Mouse (Mus musculus) forebrain, embryonic 16.5 days (tissue): Measurements from ENCODE around the gene Prickle2. TPM values are rescaled to one million over a fixed set of nuclear protein-coding genes. Genes with fewer than 3 reads are reported as not detected.

ENCODE experiments used
- ATAC-seq: fragments of 200-750 bp; cut with Nextera tagmentation; 2 replicates; pipeline ENCODE4 v1.8.0; 2017; ENCODE audit warnings: mild to moderate bottlenecking, moderate library complexity
- H3K27ac ChIP-seq: fragments of 300-500 bp; sonication (generic); 2 replicates; pipeline ENCODE4 v1.5.1; 2014; ENCODE audit warnings: low read length, control low read depth
- H3K27me3 ChIP-seq: fragments of 300-500 bp; sonication (generic); replicated peaks from 2 replicates; pipeline ENCODE4 v1.6.1; 2014; ENCODE audit warnings: low read length; ENCODE audit not compliant: control insufficient read depth, insufficient read depth
- H3K36me3 ChIP-seq: fragments of 300-500 bp; sonication (generic); 2 replicates; pipeline ENCODE4 v1.6.1; 2014; ENCODE audit not compliant: control insufficient read depth, insufficient read depth
- H3K4me1 ChIP-seq: fragments of 300-500 bp; sonication (generic); replicated peaks from 2 replicates; pipeline ENCODE4 v1.6.1; 2014; ENCODE audit warnings: low read length; ENCODE audit not compliant: control insufficient read depth, insufficient read depth
- H3K4me2 ChIP-seq: fragments of 300-500 bp; sonication (generic); 2 replicates; pipeline ENCODE4 v1.6.1; 2014; ENCODE audit warnings: mild to moderate bottlenecking, low read length, control low read depth
- H3K4me3 ChIP-seq: fragments of 300-500 bp; sonication (generic); replicated peaks from 2 replicates; pipeline ENCODE4 v1.5.1; 2014; ENCODE audit warnings: mild to moderate bottlenecking, low read length, control low read depth
- H3K9ac ChIP-seq: fragments of 300-500 bp; sonication (generic); replicated peaks from 2 replicates; pipeline ENCODE4 v1.6.1; 2014; ENCODE audit warnings: low read depth, low read length, control low read depth
- H3K9me3 ChIP-seq: fragments of 300-500 bp; sonication (generic); 2 replicates; pipeline ENCODE4 v1.6.1; 2016; ENCODE audit warnings: low read length; ENCODE audit not compliant: control insufficient read depth
- WGBS: fragments of 180-500 bp; shearing (Covaris S2); extraction: QIAGEN DNeasy Blood & Tissue Kit; methylation state at CpG from one replicate; pipeline ENCODE4 v1.1.7; 2014; 5-methylcytosine and 5-hydroxymethylcytosine counted together
- polyA plus RNA-seq: library from polyadenylated mRNA; unstranded; fragments of >200 nt; fragmentation: Nextera tagmentation; extraction: Ambion mirVana; gene quantifications from 2 replicates; pipeline ENCODE4 v1.2.1, GENCODE M21; 2015

The Prickle2 gene
- polyA plus RNA-seq, 1 experiment from 2014 or later = 11.9 TPM

DNA sequence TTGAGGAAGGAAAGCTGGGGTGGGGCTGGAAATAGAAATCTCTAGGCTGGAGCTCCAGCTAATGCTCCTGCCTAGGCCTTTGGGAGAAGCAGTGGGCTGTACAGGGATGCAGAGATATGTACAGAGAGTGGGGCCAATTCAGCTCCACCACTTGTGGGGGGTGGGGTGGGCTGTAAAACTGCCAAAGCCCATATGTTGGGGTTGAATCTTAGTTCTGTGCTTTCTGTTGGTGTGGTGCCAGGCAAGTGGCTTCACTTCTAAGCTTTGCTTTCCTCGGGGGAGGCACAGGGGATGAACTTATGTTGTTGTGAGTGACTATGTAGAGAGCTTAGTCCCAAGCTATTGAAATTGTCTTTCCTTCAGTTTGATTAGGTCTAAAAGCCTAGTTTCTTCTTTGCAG lies 292.0 kb downstream of the Prickle2 start:
- Histone ChIP-seq H3K36me3 (no peaks in the 10 kb centered on the region), H3K4me2 (no peak overlapping the region), H3K4me1 (peaks cover 14% of the 10 kb centered on the region), H3K27me3 (no peaks in the 10 kb centered on the region), H3K27ac (peak overlapping the region; percentile 70), H3K9me3 (no peaks in the 10 kb centered on the region), H3K4me3 (no peak overlapping the region), H3K9ac (no peak overlapping the region)
- WGBS = 52% methylated on average over 1 of the region's 1 CpGs
- ATAC-seq = no peak

DNA sequence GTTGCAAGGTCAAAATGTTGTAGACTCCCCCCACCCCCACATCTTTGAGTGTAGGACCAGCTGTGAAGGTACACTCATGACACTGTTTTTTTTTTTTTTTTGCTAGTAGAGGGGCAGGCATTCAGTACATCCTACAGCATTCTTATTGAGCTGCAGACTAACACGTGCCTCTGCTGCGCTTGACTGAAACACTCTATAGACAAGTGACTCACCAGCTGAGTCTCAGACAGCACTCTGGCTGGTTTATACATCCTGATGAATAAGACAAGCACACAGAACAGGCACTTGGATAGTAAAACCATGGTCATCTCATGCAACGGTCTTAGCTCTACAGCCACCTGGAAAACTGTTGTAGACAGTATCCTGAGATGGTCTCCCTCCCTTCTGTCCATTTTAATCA lies 296.2 kb downstream of the Prickle2 start:
- ATAC-seq = no peak
- no peak overlapping the region for H3K27ac ChIP-seq
- H3K4me1 ChIP-seq = peaks cover 11% of the 10 kb centered on the region
- 81% methylated on average over 3 of the region's 3 CpGs for WGBS
- no peak overlapping the region for H3K4me2 ChIP-seq
- no peak overlapping the region for H3K9ac ChIP-seq
- H3K9me3 ChIP-seq = no peaks in the 10 kb centered on the region
- H3K4me3 ChIP-seq = no peak overlapping the region
- H3K36me3 ChIP-seq = no peaks in the 10 kb centered on the region
- H3K27me3 ChIP-seq = no peaks in the 10 kb centered on the region

DNA sequence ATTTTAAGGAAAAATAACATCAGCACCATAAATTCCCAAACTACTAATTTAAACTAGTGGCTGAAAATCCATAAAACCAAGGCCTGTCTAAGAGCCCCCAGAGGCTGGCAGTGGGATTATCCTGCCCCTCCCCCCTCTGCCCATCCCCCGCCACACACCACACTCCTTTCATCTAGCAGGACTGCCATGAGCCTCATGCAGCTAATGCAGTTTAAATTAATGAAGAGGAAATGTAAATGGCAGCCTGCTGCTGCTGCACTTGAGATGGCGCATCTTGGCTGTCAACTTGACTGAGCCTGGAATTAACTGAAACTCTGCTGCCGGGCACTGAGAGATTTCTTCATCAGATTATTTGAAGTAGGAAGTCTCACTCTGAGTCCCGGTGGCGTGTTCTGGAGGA lies 298.7 kb downstream of the Prickle2 start:
- H3K27ac ChIP-seq = no peak overlapping the region
- ATAC-seq = no peak
- WGBS = 41% methylated on average over 5 of the region's 5 CpGs
- no peak overlapping the region for H3K9ac ChIP-seq
- H3K4me3 ChIP-seq = no peak overlapping the region
- H3K4me1 ChIP-seq = no peaks in the 10 kb centered on the region
- no peaks in the 10 kb centered on the region for H3K27me3 ChIP-seq
- H3K9me3 ChIP-seq = no peaks in the 10 kb centered on the region
- H3K36me3 ChIP-seq = no peaks in the 10 kb centered on the region
- no peak overlapping the region for H3K4me2 ChIP-seq

DNA sequence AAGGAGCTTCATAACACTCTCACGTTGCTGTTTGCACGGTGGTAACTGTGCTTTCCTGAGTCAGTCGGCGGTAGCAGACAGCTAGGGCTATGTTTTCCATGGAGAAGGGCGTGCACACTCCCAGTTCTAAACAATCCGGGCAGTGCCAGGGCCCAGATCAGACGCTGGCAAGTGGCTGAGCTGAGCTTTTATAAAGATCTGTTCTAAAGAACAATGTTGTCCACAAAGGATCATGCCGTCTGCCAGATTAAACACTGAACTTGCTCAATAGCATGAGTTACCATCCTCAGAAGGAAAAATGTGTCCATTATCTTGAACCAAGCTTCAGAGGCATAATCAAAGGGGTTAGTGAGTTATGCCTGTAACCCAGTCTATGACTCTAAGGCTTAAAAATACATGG lies 300.4 kb downstream of the Prickle2 start:
- ATAC-seq = no peak

DNA sequence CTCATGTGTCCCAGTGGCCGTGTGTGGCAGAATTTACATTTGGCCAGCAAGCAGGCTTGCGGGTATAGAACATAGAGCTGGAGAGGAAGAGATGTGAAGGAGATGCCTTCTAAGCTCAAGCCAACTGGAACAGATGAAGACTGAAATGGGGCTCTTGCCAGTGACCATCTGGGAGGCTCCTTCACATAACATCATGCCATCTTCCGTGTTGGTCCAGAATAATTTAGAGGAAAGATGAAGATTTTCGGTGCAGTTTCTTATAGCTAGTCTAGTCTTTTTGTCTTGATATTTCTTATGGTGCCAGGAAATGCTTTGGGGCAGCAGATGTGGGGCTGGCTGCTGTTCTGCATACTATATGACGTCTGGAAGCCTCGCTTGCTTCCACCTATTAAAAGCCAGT lies 308.1 kb downstream of the Prickle2 start:
- no peaks in the 10 kb centered on the region for H3K9me3 ChIP-seq
- H3K27me3 ChIP-seq = no peaks in the 10 kb centered on the region
- no peak overlapping the region for H3K4me2 ChIP-seq
- H3K27ac ChIP-seq = no peak overlapping the region
- no peaks in the 10 kb centered on the region for H3K36me3 ChIP-seq
- peaks cover 5% of the 10 kb centered on the region; the same call in 1 of the 2 replicates for H3K4me1 ChIP-seq
- no peak for ATAC-seq
- no peak overlapping the region for H3K4me3 ChIP-seq
- WGBS = 70% methylated on average over 6 of the region's 6 CpGs
- H3K9ac ChIP-seq = no peak overlapping the region

More for the DNA sequence above, 300.4 kb downstream of the Prickle2 start:
- Histone ChIP-seq H3K9ac (no peak overlapping the region), H3K4me2 (no peak overlapping the region), H3K4me3 (no peak overlapping the region), H3K27ac (no peak overlapping the region), H3K36me3 (no peaks in the 10 kb centered on the region), H3K4me1 (no peaks in the 10 kb centered on the region), H3K27me3 (no peaks in the 10 kb centered on the region), H3K9me3 (no peaks in the 10 kb centered on the region)
- WGBS = 33% methylated on average over 8 of the region's 8 CpGs

DNA sequence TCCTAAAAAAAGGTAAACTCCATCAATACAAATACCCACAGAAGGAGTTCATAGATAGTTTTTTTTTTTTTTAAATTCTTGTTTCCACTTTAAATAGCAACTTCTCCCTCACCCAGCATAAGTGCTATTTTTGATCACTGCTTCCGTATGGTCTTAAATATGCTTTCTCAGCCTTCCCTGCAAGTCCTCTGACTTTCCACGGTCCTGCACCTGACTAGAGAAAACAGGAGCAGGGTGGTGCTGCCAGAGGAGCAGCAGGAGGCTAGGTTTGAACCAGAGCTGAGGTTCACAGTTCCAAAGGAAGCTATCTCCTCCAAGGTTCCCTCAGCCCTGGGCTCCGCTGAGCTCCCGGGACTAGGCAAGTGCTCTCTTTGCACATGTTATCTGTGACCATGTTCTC lies 310.4 kb downstream of the Prickle2 start:
- H3K9me3 ChIP-seq = no peaks in the 10 kb centered on the region
- H3K27me3 ChIP-seq = no peaks in the 10 kb centered on the region
- peaks cover 5% of the 10 kb centered on the region; the same call in 1 of the 2 replicates for H3K4me1 ChIP-seq
- no peak overlapping the region for H3K4me2 ChIP-seq
- no peaks in the 10 kb centered on the region for H3K36me3 ChIP-seq
- no peak for ATAC-seq
- H3K4me3 ChIP-seq = no peak overlapping the region
- H3K9ac ChIP-seq = no peak overlapping the region
- 0 out of 2 replicates have a peak overlapping the region, but pooled peaks have one; percentile 25 for H3K27ac ChIP-seq
- 77% methylated on average over 4 of the region's 4 CpGs for WGBS

DNA sequence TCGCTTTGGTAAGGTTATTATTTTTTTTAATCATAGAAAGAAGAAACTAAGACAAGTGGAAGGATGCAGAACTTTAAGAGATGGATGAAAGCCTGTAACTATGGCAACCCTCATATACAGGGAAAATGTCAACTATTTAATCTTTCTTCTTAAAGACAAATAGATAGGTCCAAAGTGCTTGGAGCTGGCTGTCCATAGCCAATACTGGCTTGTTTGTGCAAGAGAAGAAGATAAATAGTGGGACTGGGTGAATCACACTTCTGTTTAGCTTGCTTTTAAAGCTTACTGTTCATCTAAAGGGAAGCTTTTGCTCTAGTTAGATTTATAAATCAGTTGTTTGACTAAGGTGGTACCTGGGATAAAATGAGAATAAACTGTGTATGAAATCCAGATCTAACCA lies 310.8 kb downstream of the Prickle2 start:
- no peak overlapping the region for H3K4me3 ChIP-seq
- H3K36me3 ChIP-seq = no peaks in the 10 kb centered on the region
- H3K27ac ChIP-seq = no peak overlapping the region
- no peaks in the 10 kb centered on the region for H3K9me3 ChIP-seq
- no peak overlapping the region for H3K9ac ChIP-seq
- ATAC-seq = no peak
- H3K27me3 ChIP-seq = no peaks in the 10 kb centered on the region
- no peak overlapping the region for H3K4me2 ChIP-seq
- peaks cover 5% of the 10 kb centered on the region; the same call in 1 of the 2 replicates for H3K4me1 ChIP-seq
- WGBS = 70% methylated on average over 1 of the region's 1 CpGs

DNA sequence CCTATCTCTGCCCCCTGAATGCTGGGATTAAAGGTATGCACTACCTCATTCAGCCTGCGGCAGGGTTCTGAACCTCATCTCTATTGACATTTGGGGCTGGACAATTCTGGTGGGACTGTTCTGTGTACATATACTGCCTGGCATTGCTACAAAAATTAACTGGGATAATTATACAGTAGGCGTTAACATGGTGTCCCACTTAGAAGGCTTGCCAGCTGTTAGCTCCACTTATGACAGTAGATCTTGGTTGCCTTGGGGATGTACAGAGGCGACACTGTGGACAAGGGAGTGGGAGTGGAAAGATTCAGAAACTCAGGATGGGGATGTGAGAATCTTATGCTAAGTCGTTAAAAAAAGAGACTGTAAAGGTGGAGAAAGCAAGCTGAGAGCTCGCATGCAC lies 311.3 kb downstream of the Prickle2 start:
- Histone ChIP-seq H3K9me3 (no peaks in the 10 kb centered on the region), H3K27me3 (no peaks in the 10 kb centered on the region), H3K9ac (no peak overlapping the region), H3K36me3 (no peaks in the 10 kb centered on the region), H3K4me1 (peaks cover 5% of the 10 kb centered on the region; the same call in 1 of the 2 replicates), H3K4me2 (no peak overlapping the region), H3K4me3 (no peak overlapping the region), H3K27ac (no peak overlapping the region)
- WGBS = 49% methylated on average over 5 of the region's 5 CpGs
- peak; percentile 65 for ATAC-seq

DNA sequence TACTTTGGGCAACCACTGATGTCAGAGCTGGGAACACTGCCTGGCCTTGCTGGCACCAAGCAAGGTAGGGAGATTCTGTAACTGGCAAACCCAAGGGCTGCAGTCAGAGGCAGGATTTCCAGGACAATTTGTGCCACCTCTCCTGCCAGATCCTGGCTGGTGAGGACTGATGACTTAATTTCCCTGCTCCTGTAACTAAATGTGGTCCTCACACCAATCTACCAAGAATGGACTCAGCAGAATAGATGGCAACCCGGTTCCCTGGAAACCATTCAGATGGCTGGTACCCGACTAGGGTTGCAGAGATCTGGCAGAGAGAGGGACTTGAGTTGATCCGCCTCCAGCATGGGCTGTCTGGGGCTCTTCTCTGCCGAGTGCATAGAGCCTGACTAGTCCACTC lies 315.6 kb downstream of the Prickle2 start:
- WGBS = 77% methylated on average over 4 of the region's 4 CpGs
- Histone ChIP-seq H3K4me1 (peaks cover 5% of the 10 kb centered on the region; the same call in 1 of the 2 replicates), H3K9ac (no peak overlapping the region), H3K27me3 (no peaks in the 10 kb centered on the region), H3K9me3 (no peaks in the 10 kb centered on the region), H3K27ac (no peak overlapping the region), H3K4me3 (no peak overlapping the region), H3K4me2 (no peak overlapping the region), H3K36me3 (no peaks in the 10 kb centered on the region)
- no peak for ATAC-seq

DNA sequence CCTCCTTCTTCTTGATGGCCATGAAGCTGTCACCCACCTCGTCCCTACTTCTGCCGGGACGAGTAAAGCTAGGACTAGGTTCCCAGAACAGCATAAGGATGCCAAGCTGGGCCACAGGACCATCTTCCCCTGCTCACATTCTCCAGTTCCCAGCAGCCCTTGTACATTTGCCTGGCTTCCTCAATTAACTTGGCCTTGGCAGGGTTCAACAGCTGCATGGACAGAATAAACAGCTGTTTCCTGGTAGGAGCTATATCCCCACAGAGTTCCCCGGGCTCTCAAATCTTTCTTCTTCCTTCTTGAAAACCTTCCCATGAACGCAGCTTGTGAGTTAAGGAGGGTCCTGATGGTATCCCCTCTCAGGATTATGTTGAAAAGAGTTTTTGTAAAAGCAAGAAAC lies 317.3 kb downstream of the Prickle2 start:
- WGBS = 93% methylated on average over 5 of the region's 5 CpGs
- Histone ChIP-seq H3K36me3 (no peaks in the 10 kb centered on the region), H3K4me1 (no peaks in the 10 kb centered on the region), H3K9me3 (no peaks in the 10 kb centered on the region), H3K27me3 (no peaks in the 10 kb centered on the region), H3K9ac (no peak overlapping the region), H3K4me3 (no peak overlapping the region), H3K4me2 (no peak overlapping the region), H3K27ac (no peak overlapping the region)
- no peak for ATAC-seq
